In genomic region chr16:25871503-25871902, GRCm38 (mm10) we compare ENCODE assay signal across 22 mouse cellular contexts.
"Had no signal": no experiment of that assay in that cellular context is flagged by ENCODE, and none has a peak within 500 bp of the region (broad histone marks: within the 10 kb centered on the region; RNA-seq: fewer than 3 reads in every experiment).

No protein-coding gene starts in this region.

- H3K9ac ChIP-seq: heart, embryonic 12.5 days; hindbrain, embryonic 13.5 days; intestine, embryonic 15.5 days; limb, embryonic 12.5 days; liver, embryonic 13.5 days; liver, embryonic 15.5 days; liver, postnatal 0 days had no signal

- H3K27ac ChIP-seq: heart, embryonic 10.5 days; hindbrain, embryonic 13.5 days; intestine, embryonic 15.5 days; layer of hippocampus, adult 2 months; left cerebral cortex, adult 2 months; limb, embryonic 10.5 days; limb, embryonic 12.5 days; liver, embryonic 13.5 days; liver, embryonic 15.5 days had no signal

- H3K9me3 ChIP-seq: heart, embryonic 10.5 days; heart, embryonic 12.5 days; hindbrain, embryonic 13.5 days; intestine, embryonic 15.5 days; limb, embryonic 10.5 days; limb, embryonic 12.5 days; liver, embryonic 13.5 days; liver, embryonic 15.5 days had no signal

- H3K36me3 ChIP-seq: heart, embryonic 10.5 days; heart, embryonic 12.5 days; hindbrain, embryonic 13.5 days; intestine, embryonic 15.5 days; limb, embryonic 10.5 days; limb, embryonic 12.5 days; liver, embryonic 13.5 days; liver, embryonic 15.5 days had no signal

- H3K4me1 ChIP-seq: heart, embryonic 10.5 days; heart, embryonic 12.5 days; hindbrain, embryonic 13.5 days; intestine, embryonic 15.5 days; limb, embryonic 10.5 days; limb, embryonic 12.5 days; liver, embryonic 13.5 days; liver, embryonic 15.5 days had no signal

- H3K4me3 ChIP-seq: heart, embryonic 10.5 days; heart, embryonic 12.5 days; hindbrain, embryonic 13.5 days; intestine, embryonic 15.5 days; layer of hippocampus, adult 2 months; left cerebral cortex, adult 2 months; limb, embryonic 10.5 days; limb, embryonic 12.5 days; liver, embryonic 13.5 days; liver, embryonic 15.5 days had no signal

- DNase-seq: gastrocnemius, postnatal 14 days; gastrocnemius, postnatal 36 days; heart, adult 18-20 months; heart, postnatal 10 days; heart, postnatal 36 days; kidney, adult 18-20 months; kidney, adult 8-10 months; kidney, postnatal 10 days; kidney, postnatal 25 days; kidney, postnatal 4 days; liver; liver, embryonic 13.5 days; liver, postnatal 0 days had no signal
